Mouse (Mus musculus) lung, postnatal 0 days (tissue): ENCODE results near the gene Efcab12.

Experiments used
- CTCF ChIP-seq: IDR thresholded peaks from 2 replicates; pipeline ENCODE4 v1.5.1; 2016; ENCODE audit warnings: antibody characterized with exemption, mild to moderate bottlenecking
- EP300 ChIP-seq: IDR thresholded peaks from 2 replicates; pipeline ENCODE4 v1.6.1; 2016; ENCODE audit warnings: antibody characterized with exemption, mild to moderate bottlenecking, control low read depth

DNA sequence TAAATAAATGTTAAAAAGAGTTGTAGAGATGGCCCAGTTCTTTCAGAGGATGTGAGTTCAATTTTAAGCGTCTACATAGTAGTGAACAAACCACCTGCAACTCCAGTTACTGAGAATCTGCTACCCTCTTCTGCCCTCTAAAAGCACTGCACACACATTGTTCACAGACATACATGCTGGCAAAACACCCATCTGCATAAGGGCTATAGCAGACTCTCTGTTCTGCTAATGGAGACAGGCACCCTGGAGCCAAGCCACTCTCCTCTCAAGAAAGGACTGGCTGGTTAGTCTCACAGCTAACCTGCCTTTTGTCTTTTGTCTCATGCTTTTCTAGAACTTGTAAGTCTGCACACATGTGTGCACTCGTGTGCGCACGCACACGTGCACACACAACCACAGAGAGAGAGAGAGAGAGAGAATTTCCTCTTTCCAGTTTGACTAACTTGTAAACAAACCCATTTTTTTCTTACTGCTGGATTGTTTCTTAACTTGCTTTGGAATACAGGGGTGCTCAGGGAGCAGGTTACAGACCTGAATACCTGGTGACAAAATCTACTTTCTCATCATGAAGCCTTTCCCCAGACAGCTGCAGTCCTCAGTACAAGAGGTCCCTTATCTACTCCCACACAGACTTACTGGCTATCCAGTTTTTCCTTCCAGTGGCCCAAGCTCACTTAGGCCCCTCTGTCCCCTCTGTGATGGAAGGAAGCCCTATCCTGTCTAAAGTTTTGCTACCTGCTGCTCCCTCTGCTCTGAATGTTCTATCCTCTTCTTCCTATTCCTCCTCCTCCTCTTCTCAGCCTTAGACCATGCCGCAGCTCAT is 7.2 kb downstream of the Efcab12 start:
- no peak for TF ChIP-seq CTCF
- no peak for TF ChIP-seq EP300
